Mouse (Mus musculus) midbrain, embryonic 14.5 days (tissue): Measurements from ENCODE around the gene G0s2. TPM values are rescaled to one million over a fixed set of nuclear protein-coding genes. Genes with fewer than 3 reads are reported as not detected.

Source experiments
- ATAC-seq: fragments of 200-750 bp; cut with Nextera tagmentation; 2 replicates; pipeline ENCODE4 v1.8.0; 2017; ENCODE audit warnings: moderate number of reproducible peaks, moderate library complexity; ENCODE audit not compliant: low FRiP score, low TSS enrichment
- DNase-seq: peaks from one replicate; pipeline ENCODE4 v3.0.0-alpha.2; 2015
- H3K27ac ChIP-seq: fragments of 300-500 bp; sonication (generic); replicated peaks from 2 replicates; pipeline ENCODE4 v1.5.1; 2014; ENCODE audit warnings: mild to moderate bottlenecking, low read depth, low read length, moderate library complexity
- H3K27me3 ChIP-seq: fragments of 300-500 bp; sonication (generic); 2 replicates; pipeline ENCODE4 v1.6.1; 2014; ENCODE audit warnings: low read length, control low read depth, mixed read lengths; ENCODE audit not compliant: control insufficient read depth, insufficient read depth
- H3K36me3 ChIP-seq: fragments of 300-500 bp; sonication (generic); 2 replicates; pipeline ENCODE4 v1.6.1; 2014; ENCODE audit warnings: low read length, control low read depth; ENCODE audit not compliant: control insufficient read depth, insufficient read depth
- H3K4me1 ChIP-seq: fragments of 300-500 bp; sonication (generic); 2 replicates; pipeline ENCODE4 v1.6.1; 2014; ENCODE audit warnings: mild to moderate bottlenecking, antibody characterized with exemption, low read length, control low read depth; ENCODE audit not compliant: control insufficient read depth, insufficient read depth
- H3K4me2 ChIP-seq: fragments of 300-500 bp; sonication (generic); 2 replicates; pipeline ENCODE4 v1.6.1; 2014; ENCODE audit warnings: mild to moderate bottlenecking, low read length, moderate library complexity
- H3K4me3 ChIP-seq: fragments of 300-500 bp; sonication (generic); replicated peaks from 2 replicates; pipeline ENCODE4 v1.5.1; 2014; ENCODE audit warnings: low read depth, low read length
- H3K9ac ChIP-seq: fragments of 300-500 bp; sonication (generic); replicated peaks from 2 replicates; pipeline ENCODE4 v1.6.1; 2014; ENCODE audit warnings: mild to moderate bottlenecking, low read length, moderate library complexity
- H3K9me3 ChIP-seq: fragments of 300-500 bp; sonication (generic); 2 replicates; pipeline ENCODE4 v1.6.1; 2016; ENCODE audit warnings: low read length, control low read depth, mixed read lengths; ENCODE audit not compliant: control insufficient read depth
- WGBS: fragments of 180-500 bp; shearing (Covaris S2); extraction: QIAGEN DNeasy Blood & Tissue Kit; methylation state at CpG from one replicate; pipeline ENCODE4 v1.1.7; 2014; 5-methylcytosine and 5-hydroxymethylcytosine counted together
- polyA plus RNA-seq: library from polyadenylated mRNA; unstranded; fragments of >200 nt; fragmentation: Nextera tagmentation; extraction: Ambion mirVana; gene quantifications from 2 replicates; pipeline ENCODE4 v1.2.1, GENCODE M21; 2014

Gene G0s2
- polyA plus RNA-seq: 5.7 and 7.4 TPM in 2 replicates

DNA sequence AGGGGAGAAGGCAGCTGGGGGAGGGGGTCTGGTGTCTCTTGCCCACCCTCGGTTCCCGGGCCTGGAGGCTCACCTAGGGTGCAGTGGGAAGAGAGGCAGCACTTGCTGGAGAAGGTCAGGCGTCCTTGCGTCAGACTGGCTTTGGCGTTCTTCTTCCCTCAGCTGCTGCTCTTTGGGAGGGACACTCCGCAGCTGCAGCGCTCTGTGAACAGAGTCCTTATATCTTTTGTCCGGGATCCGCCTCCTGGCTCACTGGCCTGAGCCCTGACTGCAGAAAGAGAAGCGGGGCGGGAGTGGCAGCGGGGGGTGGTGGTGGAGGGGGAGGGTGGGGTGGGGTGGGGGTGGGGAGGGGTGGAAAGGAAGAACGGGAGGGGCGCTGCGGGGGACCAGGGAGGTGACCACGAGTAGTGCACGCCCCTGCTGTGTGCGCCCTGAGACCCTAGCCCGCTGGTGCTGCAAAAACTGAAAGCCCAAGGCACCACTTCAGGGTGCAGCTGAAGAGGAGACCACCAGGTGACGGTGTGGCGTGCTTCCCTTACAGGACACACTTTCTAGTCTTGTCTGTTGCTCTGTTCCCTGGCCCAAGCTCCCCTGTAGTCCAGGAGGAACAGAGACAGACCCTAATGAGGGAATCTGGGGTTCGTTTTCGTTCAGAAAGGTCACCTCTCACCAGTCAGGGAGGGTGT, at the start of gene G0s2:
TSS of gene G0s2 (minus strand) at position 302 of the 686 bp plus-strand sequence.
- H3K4me1 ChIP-seq: peaks cover 11% of the 10 kb centered on the region; the same call in 1 of the 2 replicates
- H3K9ac ChIP-seq: peak within 1 kb of the TSS; percentile 38
- peak; percentile 68 for DNase-seq
- peak; percentile 76 for ATAC-seq
- no peaks in the 10 kb centered on the region for H3K36me3 ChIP-seq
- under 1% methylated on average over 23 of the region's 23 CpGs for WGBS
- H3K27me3 ChIP-seq: no peaks in the 10 kb centered on the region
- peak within 1 kb of the TSS; percentile 63 for H3K27ac ChIP-seq
- peak within 1 kb of the TSS; percentile 60 for H3K4me2 ChIP-seq
- peak within 1 kb of the TSS; percentile 33 for H3K4me3 ChIP-seq
- H3K9me3 ChIP-seq: no peaks in the 10 kb centered on the region

DNA sequence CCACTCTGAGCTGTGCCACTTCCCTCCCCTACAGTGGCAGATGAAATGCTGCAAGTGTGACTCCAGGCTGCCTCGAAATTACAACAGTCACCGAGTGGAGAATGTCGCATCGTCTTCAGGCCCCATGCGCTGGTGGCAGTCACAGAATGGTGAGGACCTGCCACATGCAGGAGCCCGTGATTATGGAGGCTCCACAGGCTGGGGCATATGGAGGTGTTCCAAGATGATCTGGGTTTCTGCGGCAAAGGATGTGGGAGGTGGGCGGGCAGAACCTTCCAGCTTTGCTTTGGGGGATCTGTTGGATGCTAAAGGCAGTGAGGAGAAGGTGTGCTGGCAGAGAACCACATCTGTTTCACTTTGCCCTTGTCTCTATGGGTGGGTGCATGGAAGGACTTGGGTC, 47.4 kb upstream of the G0s2 start:
- Histone ChIP-seq H3K27me3 (no peaks in the 10 kb centered on the region), H3K4me3 (no peak overlapping the region), H3K36me3 (no peaks in the 10 kb centered on the region), H3K27ac (no peak overlapping the region), H3K4me1 (0 out of 2 replicates have a peak, but pooled peaks cover 4% of the 10 kb centered on the region), H3K4me2 (no peak overlapping the region), H3K9me3 (no peaks in the 10 kb centered on the region), H3K9ac (no peak overlapping the region)
- 93% methylated on average over 8 of the region's 8 CpGs for WGBS
- ATAC-seq (no peak), DNase-seq (no peak)

DNA sequence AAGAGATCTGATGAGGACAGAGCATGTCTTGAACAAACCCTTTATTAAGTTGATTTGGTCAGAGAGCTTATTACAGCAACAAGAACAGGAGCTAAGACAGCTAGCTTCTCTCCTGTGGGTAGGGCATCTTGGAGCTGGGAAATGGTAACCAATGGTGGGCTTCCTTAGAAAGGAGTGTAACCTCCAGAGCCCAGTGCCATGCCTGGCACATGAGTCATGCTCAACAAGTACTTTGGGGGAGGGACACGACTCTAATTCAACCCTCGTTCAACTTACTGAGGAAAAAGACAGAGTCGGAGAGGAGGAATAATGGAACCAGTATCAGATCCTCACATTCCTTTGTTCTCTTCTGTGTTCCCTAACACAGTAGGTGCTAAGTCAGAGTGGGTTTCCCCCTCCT, 46.7 kb upstream of the G0s2 start:
- Histone ChIP-seq H3K4me3 (no peak overlapping the region), H3K4me2 (no peak overlapping the region), H3K27ac (no peak overlapping the region), H3K4me1 (0 out of 2 replicates have a peak, but pooled peaks cover 4% of the 10 kb centered on the region), H3K36me3 (no peaks in the 10 kb centered on the region), H3K27me3 (no peaks in the 10 kb centered on the region), H3K9me3 (no peaks in the 10 kb centered on the region), H3K9ac (no peak overlapping the region)
- ATAC-seq (no peak), DNase-seq (no peak)
- WGBS: 65% methylated on average over 3 of the region's 3 CpGs

DNA sequence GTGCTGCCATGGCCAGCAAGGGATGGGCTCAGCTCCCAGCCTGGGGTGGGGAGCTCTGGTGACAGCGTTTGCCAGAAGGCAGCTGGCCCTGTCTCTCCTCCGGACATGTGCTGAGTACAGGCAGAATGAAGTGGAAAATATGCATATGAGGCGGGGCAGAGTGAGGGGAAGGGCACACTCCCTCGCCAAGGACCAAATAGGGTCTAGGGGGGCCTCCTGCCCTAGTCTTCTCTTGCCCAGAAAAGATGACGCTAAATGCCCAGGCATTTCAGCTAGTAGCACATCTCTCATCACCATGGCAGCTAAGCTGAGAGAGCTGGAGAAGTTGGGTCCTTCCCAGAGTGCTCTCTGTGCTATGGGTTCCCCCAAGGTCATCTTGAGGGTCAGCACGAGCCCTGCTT, 44.1 kb upstream of the G0s2 start:
- 24% methylated on average over 6 of the region's 6 CpGs for WGBS
- no peak overlapping the region for H3K27ac ChIP-seq
- no peak overlapping the region for H3K4me3 ChIP-seq
- no peaks in the 10 kb centered on the region for H3K9me3 ChIP-seq
- no peaks in the 10 kb centered on the region for H3K36me3 ChIP-seq
- no peaks in the 10 kb centered on the region for H3K27me3 ChIP-seq
- H3K4me1 ChIP-seq: 0 out of 2 replicates have a peak, but pooled peaks cover 4% of the 10 kb centered on the region
- no peak overlapping the region for H3K4me2 ChIP-seq
- ATAC-seq: no peak; the same call in 1 of the 2 replicates
- H3K9ac ChIP-seq: no peak overlapping the region
- DNase-seq: peak; percentile 44

DNA sequence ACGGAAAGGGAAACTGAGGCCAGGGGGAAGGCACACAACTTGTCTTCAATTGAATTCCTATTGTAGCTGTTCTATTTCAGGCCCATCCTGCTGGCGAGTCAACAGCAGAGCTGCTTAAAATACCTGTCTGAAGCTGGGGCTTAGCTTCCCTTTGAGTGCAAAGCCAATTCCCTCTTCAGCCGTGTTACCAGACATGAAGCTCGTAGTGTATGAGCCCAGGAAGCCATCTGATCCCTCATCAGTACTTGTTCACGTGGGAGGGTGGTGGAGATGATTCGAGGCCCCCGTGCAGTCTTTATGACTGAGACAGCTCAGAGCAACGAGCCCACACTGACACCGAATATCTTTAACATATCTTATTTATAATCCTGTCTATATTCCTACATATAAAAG, 43.3 kb upstream of the G0s2 start:
- H3K27me3 ChIP-seq: no peaks in the 10 kb centered on the region
- no peak for DNase-seq
- H3K27ac ChIP-seq: no peak overlapping the region

DNA sequence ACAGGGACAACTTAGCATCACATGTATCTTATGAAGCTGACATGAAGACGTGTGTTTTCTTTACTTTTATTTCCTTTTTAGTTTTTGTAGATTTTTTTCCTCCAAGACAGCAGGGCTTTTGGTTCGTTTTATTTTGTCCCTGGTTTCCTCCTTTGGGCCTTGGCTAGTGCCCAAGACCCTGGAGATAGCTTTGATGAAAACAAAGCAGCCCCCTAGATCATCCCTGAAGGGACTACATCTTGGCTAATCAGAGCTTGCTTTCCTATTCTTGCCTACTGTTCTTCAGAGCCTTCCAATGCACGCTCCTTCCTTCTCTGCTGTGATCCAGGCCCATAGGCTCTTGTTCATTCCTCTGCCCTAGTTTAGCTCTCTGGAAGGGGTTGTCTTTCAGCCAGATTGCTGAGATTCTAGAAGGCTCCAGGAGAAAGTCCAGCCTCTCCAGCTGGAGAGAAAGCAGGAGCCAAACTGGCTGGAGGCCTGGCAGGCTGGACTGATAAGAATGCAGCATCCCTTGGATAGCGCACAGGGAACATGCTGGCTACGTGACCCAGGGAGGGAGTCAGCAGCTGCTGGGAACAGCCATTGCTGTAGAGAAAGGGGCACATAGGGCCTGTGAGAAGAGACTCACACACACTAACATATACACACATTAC, 42.8 kb upstream of the G0s2 start:
- Histone ChIP-seq H3K27ac (no peak overlapping the region), H3K4me3 (no peak overlapping the region), H3K9me3 (no peaks in the 10 kb centered on the region), H3K4me1 (0 out of 2 replicates have a peak, but pooled peaks cover 4% of the 10 kb centered on the region), H3K36me3 (no peaks in the 10 kb centered on the region), H3K4me2 (no peak overlapping the region), H3K9ac (no peak overlapping the region), H3K27me3 (no peaks in the 10 kb centered on the region)
- DNase-seq: no peak
- no peak for ATAC-seq
- 74% methylated on average over 5 of the region's 5 CpGs for WGBS

More for the DNA sequence above, 43.3 kb upstream of the G0s2 start:
- no peak overlapping the region for H3K4me2 ChIP-seq
- H3K9me3 ChIP-seq: no peaks in the 10 kb centered on the region
- 79% methylated on average over 9 of the region's 9 CpGs for WGBS
- H3K36me3 ChIP-seq: no peaks in the 10 kb centered on the region
- 0 out of 2 replicates have a peak, but pooled peaks cover 4% of the 10 kb centered on the region for H3K4me1 ChIP-seq
- no peak for ATAC-seq
- H3K4me3 ChIP-seq: no peak overlapping the region
- H3K9ac ChIP-seq: no peak overlapping the region

DNA sequence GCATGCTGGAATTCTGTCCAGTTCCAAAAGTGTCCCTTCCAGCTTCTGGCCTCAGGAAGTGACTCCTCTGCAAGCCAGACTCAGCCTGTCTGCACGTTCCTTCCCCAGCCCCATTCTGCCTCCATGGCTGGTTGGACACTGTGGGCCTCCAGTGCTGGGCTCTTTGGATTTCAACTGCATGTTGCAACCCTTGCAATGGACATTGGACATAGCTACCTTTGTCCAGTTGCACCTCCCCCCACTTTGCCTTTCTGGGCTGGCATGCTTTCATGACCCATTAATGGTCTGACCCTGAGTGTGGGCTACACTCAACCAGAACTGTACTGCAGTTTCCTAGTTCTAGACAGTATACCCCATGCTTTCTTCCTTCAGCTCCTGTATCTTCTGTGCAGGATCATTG, 38.6 kb upstream of the G0s2 start:
- 84% methylated on average over 1 of the region's 1 CpGs for WGBS
- DNase-seq (no peak), ATAC-seq (no peak)

DNA sequence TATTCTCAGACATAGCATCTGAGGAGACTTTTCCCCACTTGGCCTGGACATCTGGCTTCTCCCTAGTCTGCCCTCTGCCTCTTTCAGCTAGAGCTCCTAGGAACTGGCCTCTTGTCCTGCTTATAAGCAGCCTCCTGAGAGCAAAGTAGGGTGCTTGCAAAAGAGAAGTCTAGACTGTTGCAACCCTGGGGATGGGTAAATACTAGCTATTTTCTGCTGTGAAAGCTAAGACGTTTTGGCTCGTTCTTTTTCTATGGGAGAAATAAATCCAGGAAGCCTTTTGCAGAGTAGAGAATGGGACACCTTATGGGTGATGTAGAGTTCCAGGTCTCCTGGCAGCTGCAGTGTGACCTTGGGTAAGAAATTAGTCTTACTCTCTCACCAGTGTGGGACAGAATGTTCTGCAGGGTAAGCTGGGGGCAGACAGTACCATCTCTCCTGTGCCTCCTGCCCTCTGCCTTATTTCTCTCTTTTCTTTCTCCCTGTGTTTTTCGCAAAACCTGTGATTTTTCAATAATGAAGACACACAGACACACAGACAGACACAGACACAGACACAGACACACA, 37.6 kb upstream of the G0s2 start:
- no peaks in the 10 kb centered on the region for H3K36me3 ChIP-seq
- H3K27me3 ChIP-seq: no peaks in the 10 kb centered on the region
- no peaks in the 10 kb centered on the region for H3K9me3 ChIP-seq
- peaks cover under 1% of the 10 kb centered on the region; the same call in 1 of the 2 replicates for H3K4me1 ChIP-seq
- no peak overlapping the region for H3K4me3 ChIP-seq
- WGBS: 88% methylated on average over 3 of the region's 3 CpGs
- no peak overlapping the region for H3K9ac ChIP-seq
- H3K4me2 ChIP-seq: no peak overlapping the region
- ATAC-seq (no peak), DNase-seq (no peak)
- H3K27ac ChIP-seq: no peak overlapping the region

More for the DNA sequence above, 38.6 kb upstream of the G0s2 start:
- H3K36me3 ChIP-seq: no peaks in the 10 kb centered on the region
- no peak overlapping the region for H3K4me2 ChIP-seq
- no peak overlapping the region for H3K9ac ChIP-seq
- H3K4me3 ChIP-seq: no peak overlapping the region
- no peak overlapping the region for H3K27ac ChIP-seq
- H3K27me3 ChIP-seq: no peaks in the 10 kb centered on the region
- H3K9me3 ChIP-seq: no peaks in the 10 kb centered on the region
- H3K4me1 ChIP-seq: 0 out of 2 replicates have a peak, but pooled peaks cover 4% of the 10 kb centered on the region
